Mouse (Mus musculus): ENCODE measurements around the gene Arhgap45.

Gene Arhgap45

GRCm38 (mm10) chr10:80016511-80016910, at the start of gene Arhgap45:
TSS of gene Arhgap45 (plus strand) at chr10:80016653.
- DNase-seq (ENCODE audit: low read depth in 2 of 2, low spot score in 2 of 2): peak; percentile 72 to 83

GRCm38 (mm10) chr10:79966886-79967400, 49.5 kb upstream of the Arhgap45 start:
- DNase-seq (ENCODE audit: low read depth in 2 of 2, low spot score in 2 of 2): no peak

- no peak for DNase-seq (ENCODE audit: low read depth in 2 of 2, low spot score in 2 of 2)
These were observed 48.3 kb upstream of the Arhgap45 start for GRCm38 (mm10) chr10:79968181-79968580.

- DNase-seq (ENCODE audit: low read depth in 2 of 2, low spot score in 2 of 2): no peak
These were observed 47.3 kb upstream of the Arhgap45 start for GRCm38 (mm10) chr10:79969124-79969568.

GRCm38 (mm10) chr10:79970415-79971182, 45.9 kb upstream of the Arhgap45 start, which contains the start of gene Grin3b:
TSS of gene Grin3b (plus strand) at chr10:79970715.
- DNase-seq (ENCODE audit: low read depth in 2 of 2, low spot score in 2 of 2): no peak

- DNase-seq (ENCODE audit: low read depth in 2 of 2, low spot score in 2 of 2): no peak
These were observed 45.3 kb upstream of the Arhgap45 start for GRCm38 (mm10) chr10:79971183-79971497.

- no peak for DNase-seq (ENCODE audit: low read depth in 2 of 2, low spot score in 2 of 2)
These were observed 43.6 kb upstream of the Arhgap45 start for GRCm38 (mm10) chr10:79972831-79973230.

- DNase-seq (ENCODE audit: low read depth in 2 of 2, low spot score in 2 of 2): no peak
These were observed 42.4 kb upstream of the Arhgap45 start for GRCm38 (mm10) chr10:79974087-79974486.

GRCm38 (mm10) chr10:79974668-79975067, 41.8 kb upstream of the Arhgap45 start:
- no peak for DNase-seq (ENCODE audit: low read depth in 2 of 2, low spot score in 2 of 2)

- DNase-seq (ENCODE audit: low read depth in 2 of 2, low spot score in 2 of 2): no peak
These were observed 40.3 kb upstream of the Arhgap45 start for GRCm38 (mm10) chr10:79976071-79976721.

GRCm38 (mm10) chr10:79976722-79977107, 39.7 kb upstream of the Arhgap45 start:
- DNase-seq (ENCODE audit: low read depth in 2 of 2, low spot score in 2 of 2): no peak

GRCm38 (mm10) chr10:79977324-79977723, 39.1 kb upstream of the Arhgap45 start:
- no peak for DNase-seq (ENCODE audit: low read depth in 2 of 2, low spot score in 2 of 2)

GRCm38 (mm10) chr10:79978061-79978460, 38.4 kb upstream of the Arhgap45 start:
- DNase-seq (ENCODE audit: low read depth in 2 of 2, low spot score in 2 of 2): no peak

- no peak for DNase-seq (ENCODE audit: low read depth in 2 of 2, low spot score in 2 of 2)
These were observed 36.9 kb upstream of the Arhgap45 start for GRCm38 (mm10) chr10:79979401-79980155.

GRCm38 (mm10) chr10:79983205-79983604, 33.2 kb upstream of the Arhgap45 start:
- no peak for DNase-seq (ENCODE audit: low read depth in 2 of 2, low spot score in 2 of 2)

GRCm38 (mm10) chr10:79983670-79984069, 32.8 kb upstream of the Arhgap45 start:
- DNase-seq (ENCODE audit: low read depth in 2 of 2, low spot score in 2 of 2): peak; percentile 60 to 67

- DNase-seq (ENCODE audit: low read depth in 2 of 2, low spot score in 2 of 2): peak; percentile 71 to 80
These were observed 32.1 kb upstream of the Arhgap45 start, which contains the start of gene Tmem259 for GRCm38 (mm10) chr10:79984195-79984816. TSS of gene Tmem259 (minus strand) at chr10:79984330.

GRCm38 (mm10) chr10:79984871-79985270, 31.6 kb upstream of the Arhgap45 start:
- peak; percentile 91 to 94 for DNase-seq (ENCODE audit: low read depth in 2 of 2, low spot score in 2 of 2)

- DNase-seq (ENCODE audit: low read depth in 2 of 2, low spot score in 2 of 2): peak; percentile 45 to 58
These were observed 30.9 kb upstream of the Arhgap45 start for GRCm38 (mm10) chr10:79985334-79986231.
